Mouse (Mus musculus) heart, postnatal 10 days (tissue): Measurements from ENCODE around the gene Dock10. TPM values are rescaled to one million over a fixed set of nuclear protein-coding genes. Genes with fewer than 3 reads are reported as not detected.
"Not testable (repeated sequence)": the region's sequence is repeated elsewhere in the genome, so short reads cannot be mapped to it uniquely, and the experiment has no call there.

Experiments used
- DNase-seq, 2 experiments: peaks; one replicate each; pipeline ENCODE4 v3.0.0; 2021
- intact Hi-C: fragments of 180-260 bp; cut with DNase I; formaldehyde crosslinking; loops from one replicate; pipeline ENCODE4 v1.15.1; 2025
- total RNA-seq, 2 experiments: library from RNA; stranded (reverse); gene quantifications; 2 replicates each; pipeline ENCODE4 v1.2.3; 2021

Gene Dock10
- total RNA-seq = 1 to 10 TPM; 7.5 to 8.4 TPM

- intact Hi-C loops = no loop called here
- peak; percentile 50 to 57 for DNase-seq
Measured at GRCm38 (mm10) chr1:80757977-80758797, at the start of gene Dock10. Gene Dock10, minus strand, starts transcription at chr1:80758527.

GRCm38 (mm10) chr1:80806835-80807398, 48.6 kb upstream of the Dock10 start:
- intact Hi-C loops = no loop called here
- DNase-seq = no peak

GRCm38 (mm10) chr1:80802023-80802422, 43.7 kb upstream of the Dock10 start:
- intact Hi-C loops = no loop called here
- DNase-seq = peak; percentile 5 to 8

- intact Hi-C loops = no loop called here
- DNase-seq = no peak
Measured at GRCm38 (mm10) chr1:80785066-80785779, 26.9 kb upstream of the Dock10 start.

GRCm38 (mm10) chr1:80784155-80784554, 25.8 kb upstream of the Dock10 start:
- DNase-seq = no peak
- intact Hi-C loops = no loop called here

GRCm38 (mm10) chr1:80765504-80765903, 7.2 kb upstream of the Dock10 start:
- intact Hi-C loops = no loop called here
- no peak for DNase-seq

- no peak for DNase-seq
- intact Hi-C loops = no loop called here
Measured at GRCm38 (mm10) chr1:80763042-80763950, 5.0 kb upstream of the Dock10 start.

- no peak for DNase-seq
- intact Hi-C loops = no loop called here
Measured at GRCm38 (mm10) chr1:80758798-80759184, 464 bp upstream of the Dock10 start.

GRCm38 (mm10) chr1:80757650-80757976, 714 bp downstream of the Dock10 start:
- DNase-seq = no peak

GRCm38 (mm10) chr1:80756824-80757649, 1.3 kb downstream of the Dock10 start:
- intact Hi-C loops = no loop called here
- peak; percentile 17 to 18 for DNase-seq

More at GRCm38 (mm10) chr1:80757650-80757976, 714 bp downstream of the Dock10 start:
- intact Hi-C loops = no loop called here

- intact Hi-C loops = no loop called here
- peak in 1 of 2 experiments; percentile 10 for DNase-seq
Measured at GRCm38 (mm10) chr1:80756060-80756439, 2.3 kb downstream of the Dock10 start.

- DNase-seq = no peak
- intact Hi-C loops = no loop called here
Measured at GRCm38 (mm10) chr1:80755296-80756059, 2.8 kb downstream of the Dock10 start.

- intact Hi-C loops, DNase-seq: not testable (repeated sequence)
Measured at GRCm38 (mm10) chr1:80749122-80749521, 9.2 kb downstream of the Dock10 start.

- intact Hi-C loops = no loop called here
- no peak for DNase-seq
Measured at GRCm38 (mm10) chr1:80746691-80747463, 11.4 kb downstream of the Dock10 start.

- no peak for DNase-seq
- intact Hi-C loops = no loop called here
Measured at GRCm38 (mm10) chr1:80746195-80746594, 12.1 kb downstream of the Dock10 start.

- DNase-seq = no peak
- intact Hi-C loops = no loop called here
Measured at GRCm38 (mm10) chr1:80739472-80739871, 18.9 kb downstream of the Dock10 start.

- intact Hi-C loops = no loop called here
- no peak for DNase-seq
Measured at GRCm38 (mm10) chr1:80737812-80738391, 20.4 kb downstream of the Dock10 start.

- intact Hi-C loops = no loop called here
- no peak for DNase-seq
Measured at GRCm38 (mm10) chr1:80730582-80730981, 27.7 kb downstream of the Dock10 start.
